Comparison of ENCODE assay signal across 14 mouse cellular contexts in genomic region chr6:49588677-49589076, GRCm38 (mm10).
"Had no signal": no experiment of that assay in that cellular context is flagged by ENCODE, and none has a peak within 500 bp of the region (broad histone marks: within the 10 kb centered on the region; RNA-seq: fewer than 3 reads in every experiment).

No protein-coding gene starts in this region.

- ATAC-seq: midbrain, embryonic 16.5 days had no signal

- DNase-seq: lung, adult 18-20 months; lung, embryonic 14.5 days; lung, postnatal 10 days; lung, postnatal 4 days; midbrain, embryonic 14.5 days; retina, postnatal 1 day; right cerebral cortex, adult 18-20 months; right cerebral cortex, postnatal 25 days; right cerebral cortex, postnatal 4 days; spleen, adult 18-20 months; thymus, adult 18-20 months; thymus, postnatal 14 days; thymus, postnatal 36 days had no signal
